In genomic region chr14:29987739-29988138, GRCm38 (mm10) we compare ENCODE assay signal across 22 mouse cellular contexts. TPM values are rescaled to one million over a fixed set of nuclear protein-coding genes. Genes with fewer than 3 reads are reported as not detected.
DNase-seq lines count a peak whose midpoint lies in the region; ATAC-seq and TF ChIP-seq lines count a peak whose summit lies in the region.
"Had no signal": no experiment of that assay in that cellular context is flagged by ENCODE, and none has a peak within 500 bp of the region (broad histone marks: within the 10 kb centered on the region; RNA-seq: fewer than 3 reads in every experiment).

No protein-coding gene starts in this region.

- ATAC-seq in kidney, embryonic 16.5 days (ENCODE audit: low FRiP score, low TSS enrichment), result no peak
- ATAC-seq: activated CD4-positive, CD25-positive, alpha-beta regulatory T cell, adult 4 months; CD4-positive, CD25-positive, alpha-beta regulatory T cell, adult 4 months; Patski had no signal

- H3K9me3 ChIP-seq in kidney, embryonic 16.5 days (ENCODE audit: low read length), result no peaks in the 10 kb centered on the region
- H3K9me3 ChIP-seq: G1E had no signal

- H3K36me3 ChIP-seq in kidney, adult 2 months (ENCODE audit: control insufficient read depth, insufficient read depth, low read length), result peaks cover 11% of the 10 kb centered on the region
- peaks cover 87% of the 10 kb centered on the region for H3K36me3 ChIP-seq in kidney, embryonic 16.5 days (ENCODE audit: insufficient read depth, low read length)

- DNase-seq in kidney, adult 2 months, result peak; percentile 57
- peak; percentile 53 for DNase-seq in kidney, adult 9 months
- no peak for DNase-seq in kidney, adult 8-10 months
- DNase-seq in kidney, postnatal 14 days, result peak; percentile 23
- no peak for DNase-seq in kidney, postnatal 10 days
- peak; percentile 41 to 48 for DNase-seq in kidney, postnatal 36 days
- no peak for DNase-seq in kidney, postnatal 4 days
- DNase-seq: adrenal gland, adult 2 months; adrenal gland, adult 8-10 months; adrenal gland, postnatal 10 days; adrenal gland, postnatal 14 days; adrenal gland, postnatal 25 days; adrenal gland, postnatal 36 days; B cell, adult 2 months; cerebellum, adult 11 months had no signal

- no peak overlapping the region for H3K4me3 ChIP-seq in kidney, adult 2 months (ENCODE audit: insufficient read depth, low read depth, low read length)
- H3K4me3 ChIP-seq in kidney, embryonic 16.5 days (ENCODE audit: low read length), result no peak overlapping the region

- no peak overlapping the region; the same call in 1 of the 2 replicates for H3K27ac ChIP-seq in kidney, adult 2 months (ENCODE audit: insufficient read depth, low read depth, low read length)
- no peak overlapping the region for H3K27ac ChIP-seq in kidney, embryonic 16.5 days (ENCODE audit: low read length)

- 61% methylated on average over 9 of the region's 9 CpGs for WGBS in kidney, adult 2 months
- WGBS in kidney, embryonic 16.5 days, result 91% methylated on average over 9 of the region's 9 CpGs

- no peaks in the 10 kb centered on the region for H3K27me3 ChIP-seq in kidney, adult 2 months (replicated peaks; ENCODE audit: control insufficient read depth, insufficient read depth, low read length)
- no peaks in the 10 kb centered on the region for H3K27me3 ChIP-seq in kidney, embryonic 16.5 days (ENCODE audit: insufficient read depth, low read length)
- H3K27me3 ChIP-seq: CH12.LX, Patski had no signal

- no peak for TF ChIP-seq POLR2A in kidney, adult 2 months (IDR thresholded peaks at IDR 0.05; ENCODE audit: low read depth, low read length)

- no peak overlapping the region for H3K4me2 ChIP-seq in kidney, embryonic 16.5 days (replicated peaks; ENCODE audit: low read depth, low read length)

- TF ChIP-seq CTCF in kidney, adult 2 months (conservative IDR thresholded peaks at IDR 0.05; ENCODE audit: insufficient read depth, insufficient read length, low read depth, low read length), result no peak

- peaks cover 3% of the 10 kb centered on the region; the same call in 1 of the 2 replicates for H3K4me1 ChIP-seq in kidney, adult 2 months (ENCODE audit: control insufficient read depth, insufficient read depth, low read length)
- H3K4me1 ChIP-seq in kidney, embryonic 16.5 days (ENCODE audit: insufficient read depth, low read length), result no peaks in the 10 kb centered on the region

- no peak overlapping the region for H3K9ac ChIP-seq in kidney, embryonic 16.5 days (replicated peaks; ENCODE audit: low read length)

RNA-seq across cellular contexts. Expression of gene Actr8, which starts 9.6 kb away (rescaled TPM):
- polyA plus RNA-seq in kidney, adult 2 months (2012; rRNA removed), result 20.1 and 22.2 TPM in 2 replicates
- 75.5 and 83.8 TPM in 2 replicates for polyA plus RNA-seq in kidney, embryonic 16.5 days (2015; fragmentation: Nextera tagmentation; extraction: Ambion mirVana)

RNA-seq across cellular contexts. Expression of gene Selenok, which starts 19.6 kb away (rescaled TPM):
- 49.4 and 68.3 TPM in 2 replicates for polyA plus RNA-seq in kidney, adult 2 months (2012; rRNA removed)
- 260 and 268 TPM in 2 replicates for polyA plus RNA-seq in kidney, embryonic 16.5 days (2015; fragmentation: Nextera tagmentation; extraction: Ambion mirVana)

RNA-seq across cellular contexts. Expression of gene Il17rb, which starts 21.0 kb away (rescaled TPM):
- polyA plus RNA-seq in kidney, adult 2 months (2012; rRNA removed), result 6.7 and 7.3 TPM in 2 replicates
- 0.79 and 1.0 TPM in 2 replicates for polyA plus RNA-seq in kidney, embryonic 16.5 days (2015; fragmentation: Nextera tagmentation; extraction: Ambion mirVana)
- polyA plus RNA-seq: G1E had no signal

RNA-seq across cellular contexts. Expression of gene Chdh, which starts 21.1 kb away (rescaled TPM):
- 112 and 135 TPM in 2 replicates for polyA plus RNA-seq in kidney, adult 2 months (2012; rRNA removed)
- 2.5 and 2.7 TPM in 2 replicates for polyA plus RNA-seq in kidney, embryonic 16.5 days (2015; fragmentation: Nextera tagmentation; extraction: Ambion mirVana)
- polyA plus RNA-seq: C2C12, G1E had no signal

Comparison
In these comparisons a context has a peak if more than half of its experiments do, and no peak if none do; other contexts are left out.
1. DNase-seq: peak in kidney, adult 2 months (single experiment), kidney, adult 9 months (single experiment), kidney, postnatal 14 days (single experiment) and kidney, postnatal 36 days (2 of 2); none in kidney, adult 8-10 months (0 of 2), kidney, postnatal 10 days (single experiment) and kidney, postnatal 4 days (0 of 2).